9 mouse cellular contexts compared by ENCODE assay signal in the genomic region with DNA sequence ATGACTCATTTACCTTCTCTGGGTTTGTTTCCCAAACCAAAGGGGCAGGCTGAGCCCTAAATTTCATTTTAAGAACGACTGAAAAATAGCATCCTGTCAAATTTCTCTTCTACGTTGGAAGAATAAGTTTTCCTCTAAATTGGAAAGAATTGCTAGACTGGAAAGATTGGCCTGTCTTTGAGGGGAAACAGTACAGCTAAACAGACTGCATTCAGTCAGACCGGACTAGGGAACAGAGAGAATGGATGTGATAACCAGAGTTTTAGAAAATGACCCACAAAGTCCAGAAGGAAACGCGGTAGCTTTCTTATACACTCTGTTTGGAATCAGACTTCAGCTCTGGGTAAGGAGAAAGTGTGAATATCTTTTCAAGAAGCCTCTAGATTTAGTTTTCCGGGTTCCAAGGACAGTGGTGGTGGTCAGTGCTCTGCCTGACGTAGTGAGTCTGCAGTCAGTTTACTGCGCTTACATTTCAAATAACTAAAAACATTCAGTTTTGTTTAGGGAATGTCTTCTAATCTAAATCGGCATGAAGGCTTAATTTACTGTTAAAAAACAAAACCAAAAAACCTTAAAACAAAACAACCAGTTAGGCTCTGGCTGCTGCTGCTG. TPM values are rescaled to one million over a fixed set of nuclear protein-coding genes. Genes with fewer than 3 reads are reported as not detected.
DNase-seq lines count a peak whose midpoint lies in the region; ATAC-seq lines count a peak whose summit lies in the region.
"Had no signal": no experiment of that assay in that cellular context is flagged by ENCODE, and none has a peak within 500 bp of the region (broad histone marks: within the 10 kb centered on the region; RNA-seq: fewer than 3 reads in every experiment).

No protein-coding gene starts in this region.

- 7% methylated on average over 9 of the region's 9 CpGs for WGBS in lung, embryonic 16.5 days
- 30% methylated on average over 9 of the region's 9 CpGs for WGBS in embryonic facial prominence, embryonic 12.5 days
- WGBS in limb, embryonic 11.5 days, result 36% methylated on average over 9 of the region's 9 CpGs
- WGBS in stomach, embryonic 14.5 days, result 11% methylated on average over 9 of the region's 9 CpGs

- peak overlapping the region; percentile 59 for H3K4me3 ChIP-seq in lung, embryonic 16.5 days (ENCODE audit: low read length)
- H3K4me3 ChIP-seq in embryonic facial prominence, embryonic 12.5 days, result peak overlapping the region; percentile 48
- H3K4me3 ChIP-seq in limb, embryonic 11.5 days (ENCODE audit: low read depth, low read length), result peak overlapping the region; percentile 45
- peak overlapping the region; percentile 50 for H3K4me3 ChIP-seq in stomach, embryonic 14.5 days (ENCODE audit: low read depth, low read length)

- no peaks in the 10 kb centered on the region for H3K27me3 ChIP-seq in lung, embryonic 16.5 days (ENCODE audit: control insufficient read depth, insufficient read depth, low read depth, low read length)
- H3K27me3 ChIP-seq in embryonic facial prominence, embryonic 12.5 days, result no peaks in the 10 kb centered on the region
- no peaks in the 10 kb centered on the region for H3K27me3 ChIP-seq in limb, embryonic 11.5 days (ENCODE audit: control insufficient read depth, insufficient read depth, low read length)
- no peaks in the 10 kb centered on the region for H3K27me3 ChIP-seq in stomach, embryonic 14.5 days (ENCODE audit: control insufficient read depth, insufficient read depth, low read length)

- H3K9ac ChIP-seq in lung, embryonic 16.5 days (ENCODE audit: low read length), result peak overlapping the region; percentile 79
- peak overlapping the region; percentile 68 for H3K9ac ChIP-seq in embryonic facial prominence, embryonic 12.5 days
- H3K9ac ChIP-seq in limb, embryonic 11.5 days (ENCODE audit: low read length), result peak overlapping the region; percentile 64
- H3K9ac ChIP-seq in stomach, embryonic 14.5 days (replicated peaks; ENCODE audit: low read depth, low read length), result peak overlapping the region; percentile 53

- DNase-seq in lung, postnatal 25 days (ENCODE audit: low spot score), result no peak
- peak; percentile 28 for DNase-seq in limb, embryonic 11.5 days (ENCODE audit: low spot score)
- DNase-seq in cerebellum, adult 11-12 months, result no peak
- no peak for DNase-seq in left cerebral cortex, postnatal 10 days (ENCODE audit: extremely low spot score in 1 of 2, low spot score in 2 of 2)
- DNase-seq in layer of hippocampus, postnatal 14 days (ENCODE audit: low spot score in 2 of 2), result no peak

- ATAC-seq in lung, embryonic 16.5 days (ENCODE audit: low read depth), result no peak
- ATAC-seq in embryonic facial prominence, embryonic 12.5 days (ENCODE audit: insufficient number of reproducible peaks, insufficient read depth, low FRiP score, low TSS enrichment), result no peak
- ATAC-seq in limb, embryonic 11.5 days (ENCODE audit: insufficient number of reproducible peaks, low FRiP score, low TSS enrichment, low read depth), result no peak
- no peak for ATAC-seq in stomach, embryonic 14.5 days (ENCODE audit: insufficient number of reproducible peaks, insufficient read depth, low FRiP score, low read depth)

- H3K27ac ChIP-seq in lung, embryonic 16.5 days (ENCODE audit: low read length), result peak overlapping the region; percentile 78
- H3K27ac ChIP-seq in embryonic facial prominence, embryonic 12.5 days, result peak overlapping the region; percentile 83
- H3K27ac ChIP-seq in limb, embryonic 11.5 days (replicated peaks; ENCODE audit: low read depth, low read length), result no peak overlapping the region
- H3K27ac ChIP-seq in stomach, embryonic 14.5 days (ENCODE audit: low read length), result peak overlapping the region; percentile 88

- intact Hi-C loops in left cerebral cortex, postnatal 10 days (cut with DNase I), result no loop called here

- peaks cover 25% of the 10 kb centered on the region for H3K4me1 ChIP-seq in lung, embryonic 16.5 days (replicated peaks; ENCODE audit: control insufficient read depth, insufficient read depth, low read length)
- peaks cover 10% of the 10 kb centered on the region for H3K4me1 ChIP-seq in embryonic facial prominence, embryonic 12.5 days
- peaks cover 13% of the 10 kb centered on the region for H3K4me1 ChIP-seq in limb, embryonic 11.5 days (ENCODE audit: control insufficient read depth, insufficient read depth, low read length)
- peaks cover 10% of the 10 kb centered on the region for H3K4me1 ChIP-seq in stomach, embryonic 14.5 days (ENCODE audit: control insufficient read depth, insufficient read depth, low read length)

- H3K36me3 ChIP-seq in lung, embryonic 16.5 days (ENCODE audit: control insufficient read depth, insufficient read depth, low read length), result no peaks in the 10 kb centered on the region; the same call in 1 of the 2 replicates
- no peaks in the 10 kb centered on the region for H3K36me3 ChIP-seq in embryonic facial prominence, embryonic 12.5 days
- H3K36me3 ChIP-seq in limb, embryonic 11.5 days (ENCODE audit: control insufficient read depth, insufficient read depth, low read length), result no peaks in the 10 kb centered on the region
- H3K36me3 ChIP-seq in stomach, embryonic 14.5 days (ENCODE audit: control insufficient read depth, insufficient read depth, low read length), result no peaks in the 10 kb centered on the region

- no peaks in the 10 kb centered on the region for H3K9me3 ChIP-seq in lung, embryonic 16.5 days (ENCODE audit: control insufficient read depth, low read length)
- no peaks in the 10 kb centered on the region for H3K9me3 ChIP-seq in embryonic facial prominence, embryonic 12.5 days
- no peaks in the 10 kb centered on the region for H3K9me3 ChIP-seq in limb, embryonic 11.5 days (ENCODE audit: control insufficient read depth, low read length)
- no peaks in the 10 kb centered on the region for H3K9me3 ChIP-seq in stomach, embryonic 14.5 days (ENCODE audit: control insufficient read depth, low read depth, low read length)

- H3K4me2 ChIP-seq in lung, embryonic 16.5 days (ENCODE audit: low read depth, low read length), result peak overlapping the region; percentile 72
- peak overlapping the region; percentile 64 for H3K4me2 ChIP-seq in embryonic facial prominence, embryonic 12.5 days (replicated peaks)
- H3K4me2 ChIP-seq in limb, embryonic 11.5 days (ENCODE audit: low read depth, severe bottlenecking), result peak overlapping the region; percentile 67
- peak overlapping the region; percentile 69 for H3K4me2 ChIP-seq in stomach, embryonic 14.5 days (replicated peaks; ENCODE audit: low read depth, low read length)

RNA-seq across cellular contexts. Expression of gene Fkbp7, which starts 0.7 kb away (rescaled TPM):
- 73.5 and 79.7 TPM in 2 replicates for polyA plus RNA-seq in lung, embryonic 16.5 days (2015; fragmentation: Nextera tagmentation; extraction: Ambion mirVana)
- polyA plus RNA-seq in embryonic facial prominence, embryonic 12.5 days (2016; fragmentation: Nextera tagmentation; extraction: Ambion mirVana), result 65.6 and 68.4 TPM in 2 replicates
- polyA plus RNA-seq in limb, embryonic 11.5 days (2014; fragmentation: Nextera tagmentation; extraction: Ambion mirVana), result 44.8 and 46.0 TPM in 2 replicates
- 84.8 and 85.5 TPM in 2 replicates for polyA plus RNA-seq in stomach, embryonic 14.5 days (2014; fragmentation: Nextera tagmentation; extraction: Ambion mirVana)
- 1 to 10 TPM; 4.9 to 6.0 TPM for total RNA-seq in left cerebral cortex, postnatal 10 days (2021)
- total RNA-seq in layer of hippocampus, postnatal 14 days (2021), result 1 to 10 TPM; 4.4 to 5.2 TPM

RNA-seq across cellular contexts. Expression of gene Plekha3, which starts 2.8 kb away (rescaled TPM):
- polyA plus RNA-seq in lung, embryonic 16.5 days (2015; fragmentation: Nextera tagmentation; extraction: Ambion mirVana), result 3.9 TPM in 2 replicates
- 15.2 and 15.8 TPM in 2 replicates for polyA plus RNA-seq in embryonic facial prominence, embryonic 12.5 days (2016; fragmentation: Nextera tagmentation; extraction: Ambion mirVana)
- polyA plus RNA-seq in limb, embryonic 11.5 days (2014; fragmentation: Nextera tagmentation; extraction: Ambion mirVana), result 11.7 and 12.3 TPM in 2 replicates
- 6.5 and 6.8 TPM in 2 replicates for polyA plus RNA-seq in stomach, embryonic 14.5 days (2014; fragmentation: Nextera tagmentation; extraction: Ambion mirVana)
- 10 to 100 TPM; 22.5 to 22.9 TPM for total RNA-seq in left cerebral cortex, postnatal 10 days (2021)
- total RNA-seq in layer of hippocampus, postnatal 14 days (2021), result 10 to 100 TPM; 32.0 to 32.6 TPM

RNA-seq across cellular contexts. Expression of gene Pjvk, which starts 24.0 kb away (rescaled TPM):
- 0.23 and 0.63 TPM in 2 replicates for polyA plus RNA-seq in lung, embryonic 16.5 days (2015; fragmentation: Nextera tagmentation; extraction: Ambion mirVana)
- 0.56 and 0.61 TPM in 2 replicates for polyA plus RNA-seq in embryonic facial prominence, embryonic 12.5 days (2016; fragmentation: Nextera tagmentation; extraction: Ambion mirVana)
- 0.48 and 0.92 TPM in 2 replicates for polyA plus RNA-seq in limb, embryonic 11.5 days (2014; fragmentation: Nextera tagmentation; extraction: Ambion mirVana)
- polyA plus RNA-seq in stomach, embryonic 14.5 days (2014; fragmentation: Nextera tagmentation; extraction: Ambion mirVana), result 0.41 and 0.56 TPM in 2 replicates
- under 1 TPM; 0.71 to 0.75 TPM for total RNA-seq in left cerebral cortex, postnatal 10 days (2021)
- under 1 TPM in 1 of 2 experiments, not detected in 1; 0.79 TPM for total RNA-seq in layer of hippocampus, postnatal 14 days (2021)
- total RNA-seq: common myeloid progenitor, adult 5-6 weeks had no signal

RNA-seq across cellular contexts. Expression of gene Prkra, which starts 24.4 kb away (rescaled TPM):
- polyA plus RNA-seq in lung, embryonic 16.5 days (2015; fragmentation: Nextera tagmentation; extraction: Ambion mirVana), result 63.9 and 67.5 TPM in 2 replicates
- 78.8 and 82.4 TPM in 2 replicates for polyA plus RNA-seq in embryonic facial prominence, embryonic 12.5 days (2016; fragmentation: Nextera tagmentation; extraction: Ambion mirVana)
- 99.7 and 100 TPM in 2 replicates for polyA plus RNA-seq in limb, embryonic 11.5 days (2014; fragmentation: Nextera tagmentation; extraction: Ambion mirVana)
- polyA plus RNA-seq in stomach, embryonic 14.5 days (2014; fragmentation: Nextera tagmentation; extraction: Ambion mirVana), result 66.2 and 68.2 TPM in 2 replicates
- total RNA-seq in left cerebral cortex, postnatal 10 days (2021), result 10 to 100 TPM; 22.4 to 26.2 TPM
- total RNA-seq in layer of hippocampus, postnatal 14 days (2021), result 10 to 100 TPM; 15.9 to 18.4 TPM
